Mouse (Mus musculus): ENCODE results near the gene Zdhhc23. TPM values are rescaled to one million over a fixed set of nuclear protein-coding genes. Genes with fewer than 3 reads are reported as not detected.

The Zdhhc23 gene
- total RNA-seq, 2 experiments from 2014 or later: 1.7 TPM; not detected in 1

DNA sequence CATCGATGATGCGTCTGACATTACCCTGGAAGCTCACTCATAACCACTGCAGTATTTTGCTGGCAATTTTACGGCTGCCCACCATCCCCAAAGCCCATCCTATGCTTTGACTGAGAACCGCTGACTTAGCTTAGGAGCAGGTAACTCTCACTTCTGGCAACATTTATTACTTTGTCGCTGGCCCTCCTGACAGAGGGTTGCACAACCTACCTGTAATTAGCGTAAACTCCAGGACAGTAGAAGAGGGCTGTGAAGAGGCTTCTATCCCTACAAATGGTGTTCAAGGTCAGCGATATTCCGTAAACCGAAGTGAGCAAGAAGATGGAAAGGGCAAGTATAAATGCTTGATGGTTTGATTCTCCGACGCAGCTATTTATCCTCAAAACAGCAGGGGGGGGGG lies 8.4 kb downstream of the Zdhhc23 start:
- ATAC-seq (replicated peaks; ENCODE audit: low FRiP score, poor library complexity, severe bottlenecking): no peak

DNA sequence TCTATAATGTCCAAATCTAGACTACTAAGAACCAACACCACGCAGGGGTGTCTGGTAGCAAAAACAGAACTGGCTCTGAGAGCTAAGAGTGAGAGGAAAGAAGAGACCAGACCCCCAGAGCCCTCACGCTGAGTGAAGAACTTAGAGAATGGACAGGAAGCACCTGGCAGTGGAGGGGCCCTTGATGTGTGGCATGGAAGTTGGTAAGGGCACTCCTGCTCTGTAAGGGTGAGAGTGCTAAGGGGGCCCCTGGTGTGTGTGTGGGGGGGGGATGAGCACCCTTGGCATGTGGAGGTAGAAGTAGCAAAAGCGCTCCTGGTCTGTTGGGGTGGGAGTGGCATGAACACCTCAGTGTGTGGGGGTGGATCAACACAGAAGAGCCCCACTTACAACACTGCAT lies 9.2 kb downstream of the Zdhhc23 start:
- ATAC-seq (replicated peaks; ENCODE audit: low FRiP score, poor library complexity, severe bottlenecking): no peak

DNA sequence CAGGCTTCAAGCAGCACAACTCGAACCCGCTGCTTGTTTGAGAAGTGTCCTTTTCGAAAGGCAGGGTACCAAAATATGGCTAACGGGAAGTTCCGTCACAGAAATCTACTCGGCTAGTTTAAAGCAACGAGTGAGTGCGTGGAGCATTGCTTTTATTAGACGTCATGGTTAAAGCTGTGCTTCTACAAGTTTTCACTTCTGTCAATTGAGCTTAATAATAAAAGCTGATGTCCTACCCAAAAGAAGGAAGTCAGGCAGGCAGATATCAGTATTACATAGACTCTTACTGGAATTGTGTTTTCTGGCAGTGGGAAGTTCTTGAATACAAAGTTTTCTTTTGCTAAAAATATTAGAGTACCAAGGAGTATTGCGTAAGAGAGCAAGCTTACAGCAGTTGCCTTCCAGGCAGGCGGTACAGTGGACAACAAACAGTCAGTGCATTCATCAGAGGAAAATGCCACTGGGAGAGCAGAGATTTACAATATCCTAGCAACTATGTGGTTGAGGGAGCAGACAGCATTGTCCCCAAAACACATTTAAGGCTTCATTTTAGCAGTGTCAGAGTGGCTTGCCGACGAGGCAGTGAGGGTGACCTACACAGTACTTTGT lies 13.7 kb downstream of the Zdhhc23 start:
- ATAC-seq (replicated peaks; ENCODE audit: low FRiP score, poor library complexity, severe bottlenecking): no peak

DNA sequence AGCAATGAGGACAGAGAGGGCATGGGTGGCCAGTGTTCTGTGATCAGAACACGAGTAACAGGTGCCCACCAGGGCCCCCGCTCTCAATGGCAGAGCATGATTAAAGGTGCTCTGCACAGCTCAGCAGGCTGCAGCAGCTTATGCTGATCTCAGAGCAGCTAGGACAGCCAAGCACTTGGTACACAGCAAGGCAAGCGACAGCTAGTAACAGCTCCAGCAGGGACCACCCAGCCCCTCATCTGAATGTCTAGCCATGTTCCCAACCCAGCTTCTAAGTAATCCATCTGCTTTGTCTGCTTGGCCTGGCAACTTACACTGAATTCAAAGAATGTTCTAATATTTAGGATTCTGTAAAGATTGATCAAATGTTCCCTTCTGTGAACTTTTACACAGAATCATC lies 15.8 kb downstream of the Zdhhc23 start:
- no peak for ATAC-seq (replicated peaks; ENCODE audit: low FRiP score, poor library complexity, severe bottlenecking)

DNA sequence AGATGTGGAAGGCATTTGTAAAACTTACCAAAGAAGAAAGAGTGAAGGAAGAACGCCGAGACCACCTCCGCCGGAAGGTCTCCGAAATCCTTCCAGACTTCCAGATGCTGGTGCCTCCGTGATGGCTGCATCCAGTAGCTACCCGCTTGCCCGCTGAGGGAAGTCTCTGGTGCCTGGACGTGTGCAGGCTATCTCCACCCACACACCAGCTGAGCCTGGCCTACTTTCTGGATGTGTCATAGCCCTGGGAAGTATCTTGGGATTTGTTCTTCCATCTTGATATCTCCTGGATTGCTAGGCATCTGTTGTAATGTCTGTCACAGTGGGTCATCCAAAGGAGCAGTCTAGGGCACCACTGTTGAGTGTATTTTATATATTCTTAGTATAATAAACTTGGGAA lies 16.3 kb downstream of the Zdhhc23 start:
- no peak for ATAC-seq (replicated peaks; ENCODE audit: low FRiP score, poor library complexity, severe bottlenecking)

DNA sequence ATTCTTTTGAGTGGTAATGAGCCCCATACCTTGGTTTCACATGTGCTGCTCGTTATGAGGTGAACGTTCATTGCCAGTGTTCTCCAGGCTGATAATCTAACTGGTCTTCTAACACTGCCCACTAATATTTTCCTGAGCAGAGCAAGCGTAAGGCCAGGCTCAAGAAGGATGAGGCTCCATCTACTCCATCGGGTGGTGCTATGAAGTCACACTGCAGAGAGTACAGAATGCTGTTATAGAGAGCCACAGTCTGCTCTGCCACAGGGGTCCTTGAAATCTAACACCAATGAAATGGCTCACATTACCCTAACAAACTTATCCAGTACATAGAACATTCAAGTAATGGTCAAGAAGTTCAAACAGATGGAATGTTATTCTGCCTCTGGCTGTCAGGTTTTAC lies 21.6 kb downstream of the Zdhhc23 start:
- ATAC-seq (replicated peaks; ENCODE audit: low FRiP score, poor library complexity, severe bottlenecking): no peak

DNA sequence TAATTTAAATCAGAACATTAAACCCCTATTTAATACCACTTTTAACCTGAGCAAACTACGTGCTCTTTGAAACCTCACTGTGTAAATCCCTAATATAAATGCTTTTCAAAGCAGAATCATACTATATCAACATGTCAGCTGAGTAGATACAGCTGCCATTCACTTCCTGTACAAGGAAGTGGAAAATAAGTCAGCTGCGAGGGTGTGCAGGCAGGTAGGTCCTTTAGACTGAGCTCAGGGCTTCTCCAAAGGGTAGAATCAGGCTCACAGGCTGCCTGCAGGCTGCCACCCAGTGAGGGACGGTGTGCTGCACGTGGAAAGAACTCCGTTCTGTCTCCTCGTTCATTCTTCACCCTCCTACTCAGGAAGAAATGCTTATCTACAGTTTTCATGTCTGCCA lies 24.7 kb downstream of the Zdhhc23 start:
- no peak for ATAC-seq (replicated peaks; ENCODE audit: low FRiP score, poor library complexity, severe bottlenecking)

DNA sequence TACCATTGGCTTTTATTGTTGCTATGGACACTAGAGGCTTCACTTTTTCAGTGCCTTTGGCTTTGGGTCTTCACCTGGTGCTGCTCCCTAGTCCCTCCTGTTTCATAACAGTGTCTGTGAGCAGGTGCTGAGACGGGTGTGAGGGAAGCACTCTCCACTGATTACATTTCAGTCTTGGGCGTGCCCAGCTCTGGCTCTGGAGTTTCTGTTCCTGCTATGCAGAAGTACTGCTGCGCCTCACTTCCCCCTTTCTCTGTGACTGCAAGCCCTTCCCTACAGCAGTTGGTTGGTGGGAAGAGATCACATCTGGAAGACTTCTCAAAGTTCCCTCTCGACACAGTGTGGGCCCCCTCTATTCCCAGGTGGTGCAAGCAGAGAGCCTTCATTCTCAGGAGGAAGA lies 28.0 kb downstream of the Zdhhc23 start:
- peak; percentile 34; the same call in 1 of the 2 replicates for ATAC-seq (replicated peaks; ENCODE audit: low FRiP score, poor library complexity, severe bottlenecking)

DNA sequence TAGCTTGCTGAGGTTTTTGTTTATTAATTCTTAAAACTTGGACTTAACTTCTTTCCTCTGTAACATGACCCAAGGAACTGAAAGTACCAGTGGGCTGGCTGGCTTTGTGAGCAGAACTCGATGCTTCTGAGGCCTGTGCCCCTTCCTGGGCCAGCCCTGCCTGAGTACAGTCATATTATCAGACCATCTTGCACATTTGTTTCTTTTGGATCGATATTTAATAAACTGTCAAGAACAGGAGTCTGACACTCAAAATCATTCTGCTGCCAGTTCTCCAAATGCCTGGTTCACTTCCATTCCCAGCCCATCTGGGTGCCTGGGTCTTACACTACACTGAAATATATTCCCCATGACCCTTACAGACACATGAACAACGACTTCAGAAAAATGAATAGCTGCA lies 33.7 kb downstream of the Zdhhc23 start:
- ATAC-seq (replicated peaks; ENCODE audit: low FRiP score, poor library complexity, severe bottlenecking): no peak

DNA sequence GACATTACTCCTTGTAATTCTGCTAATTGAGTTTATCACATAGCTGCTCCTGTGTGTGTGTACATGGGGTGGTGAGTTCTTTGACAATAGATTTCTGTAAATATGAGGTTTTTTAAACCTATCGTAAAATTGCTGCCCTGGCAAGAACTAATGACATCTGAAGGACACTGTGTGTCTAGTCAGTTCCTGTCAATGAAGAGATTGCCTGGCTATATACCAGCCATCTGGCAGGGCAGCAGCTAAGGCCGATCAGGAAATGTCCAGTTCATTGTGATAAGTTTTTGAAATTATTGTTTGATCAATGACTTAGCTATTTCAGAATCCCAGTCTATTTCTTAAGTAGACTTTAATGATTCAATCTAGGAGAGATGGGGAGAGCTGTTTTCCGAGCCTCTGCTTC lies 34.2 kb downstream of the Zdhhc23 start:
- no peak for ATAC-seq (replicated peaks; ENCODE audit: low FRiP score, poor library complexity, severe bottlenecking)

DNA sequence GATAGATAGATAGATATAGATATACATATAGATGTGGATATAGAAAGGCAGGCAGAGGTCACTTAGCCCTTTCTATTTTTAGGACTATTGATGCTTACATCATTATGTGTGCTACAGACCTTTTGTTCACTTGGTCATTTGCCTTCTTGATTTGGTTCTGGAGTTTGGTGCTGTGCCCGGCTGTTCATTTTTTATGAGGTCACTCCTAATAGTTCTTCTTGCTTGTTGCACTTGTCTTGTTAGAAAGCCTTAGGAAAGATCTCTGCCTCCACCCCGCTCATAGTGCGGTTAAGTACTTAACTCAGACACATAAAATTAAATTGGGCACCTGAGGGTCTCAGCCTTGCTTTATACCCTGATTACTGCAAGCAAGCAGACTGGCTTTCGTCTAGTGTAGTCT lies 38.7 kb downstream of the Zdhhc23 start:
- no peak for ATAC-seq (replicated peaks; ENCODE audit: low FRiP score, poor library complexity, severe bottlenecking)

DNA sequence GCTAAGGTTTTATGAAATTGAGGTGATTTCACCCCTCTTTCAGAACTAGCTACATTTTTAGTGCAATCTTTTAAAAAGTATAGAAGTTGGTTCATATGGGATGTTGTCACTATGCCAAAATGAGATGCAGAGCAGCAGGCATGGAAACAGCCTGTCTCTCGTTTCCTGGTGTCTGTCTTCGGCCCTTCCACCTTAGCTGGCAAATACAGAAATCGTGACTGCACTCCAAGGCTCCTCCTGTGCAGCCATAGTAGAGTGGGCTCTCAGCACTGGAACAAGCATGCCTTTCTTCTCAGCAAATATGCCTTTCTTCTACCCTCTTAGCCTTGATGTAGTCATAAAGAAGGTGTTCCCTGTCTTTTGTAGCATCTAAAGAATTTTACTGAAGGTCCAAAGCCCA lies 43.7 kb downstream of the Zdhhc23 start:
- no peak for ATAC-seq (replicated peaks; ENCODE audit: low FRiP score, poor library complexity, severe bottlenecking)

DNA sequence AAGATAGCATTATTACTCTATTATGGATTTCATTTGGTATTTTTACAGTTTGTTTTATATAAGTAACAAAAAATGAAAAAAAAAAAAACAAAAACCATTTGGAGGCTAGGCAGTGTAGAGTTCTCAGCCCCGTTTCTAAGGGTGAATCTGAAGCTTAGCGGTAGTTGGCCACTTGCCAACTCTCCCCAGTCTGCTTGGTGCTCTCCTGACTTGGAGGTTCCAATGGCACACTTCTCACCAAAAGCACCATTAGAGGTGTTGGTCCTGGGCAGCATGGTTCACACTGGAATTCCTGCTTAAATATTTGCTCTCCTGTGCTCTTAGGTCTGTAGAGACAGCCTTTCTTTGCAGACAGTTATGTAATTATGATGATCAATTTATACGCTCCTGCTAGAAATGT lies 44.2 kb downstream of the Zdhhc23 start:
- ATAC-seq (replicated peaks; ENCODE audit: low FRiP score, poor library complexity, severe bottlenecking): no peak

DNA sequence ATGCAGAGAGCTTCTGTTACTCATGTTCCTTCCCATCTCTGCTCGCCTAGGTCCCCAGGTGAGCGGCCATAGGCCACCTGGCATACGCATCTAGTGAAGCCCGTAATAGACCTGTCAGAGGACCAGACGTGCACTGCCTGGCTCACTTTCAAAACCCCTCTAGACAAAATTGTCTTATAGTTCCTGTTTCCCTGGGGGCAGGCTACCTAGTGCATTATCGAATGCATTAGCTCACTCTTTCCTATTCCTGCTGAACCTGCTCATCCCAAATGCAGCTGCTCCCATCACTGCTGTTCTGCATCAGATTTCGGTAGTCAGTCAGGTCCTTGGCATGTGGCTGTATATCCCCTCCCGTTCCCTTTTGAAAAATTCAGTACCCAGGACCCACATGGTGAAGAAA lies 44.7 kb downstream of the Zdhhc23 start:
- ATAC-seq (replicated peaks; ENCODE audit: low FRiP score, poor library complexity, severe bottlenecking): no peak

DNA sequence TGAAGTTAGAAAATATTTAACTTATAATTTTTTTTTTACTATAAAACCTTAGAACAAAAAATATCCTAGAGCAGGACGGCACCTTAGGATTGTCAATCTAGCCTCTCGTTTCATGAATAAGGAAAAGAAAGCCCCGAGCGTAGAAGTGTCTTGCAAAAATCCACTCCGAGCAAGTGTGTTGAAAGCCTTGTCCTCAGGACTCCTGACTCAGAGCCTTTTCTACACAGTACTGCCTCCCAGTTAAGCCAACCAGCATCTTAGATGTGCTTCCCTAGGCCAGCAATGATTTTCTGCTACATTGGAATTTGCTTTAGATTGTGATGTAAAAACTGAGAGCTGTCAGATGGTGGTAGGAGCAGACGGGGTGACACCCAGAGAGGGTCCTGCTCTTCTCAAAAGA lies 46.5 kb downstream of the Zdhhc23 start:
- ATAC-seq (replicated peaks; ENCODE audit: low FRiP score, poor library complexity, severe bottlenecking): no peak

DNA sequence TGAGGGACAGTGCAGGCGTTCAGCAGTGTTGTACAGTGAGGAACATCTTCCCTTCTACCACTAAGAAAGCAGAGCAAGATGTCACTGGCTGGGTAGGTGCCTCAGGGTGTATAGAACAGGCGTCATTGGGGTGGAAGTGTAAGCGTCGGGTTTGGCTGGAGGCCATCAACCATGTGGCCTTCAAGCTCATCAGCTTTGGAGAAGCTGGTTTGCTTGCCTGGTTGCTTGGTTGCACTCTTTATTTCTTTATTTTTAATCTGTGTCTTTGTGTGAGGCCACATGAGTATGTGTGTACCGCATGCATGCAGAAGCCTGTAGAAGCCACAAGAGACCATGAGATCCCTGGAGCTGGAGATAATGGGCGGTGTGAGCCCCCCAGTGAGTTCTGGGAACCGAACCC lies 47.3 kb downstream of the Zdhhc23 start:
- no peak for ATAC-seq (replicated peaks; ENCODE audit: low FRiP score, poor library complexity, severe bottlenecking)

DNA sequence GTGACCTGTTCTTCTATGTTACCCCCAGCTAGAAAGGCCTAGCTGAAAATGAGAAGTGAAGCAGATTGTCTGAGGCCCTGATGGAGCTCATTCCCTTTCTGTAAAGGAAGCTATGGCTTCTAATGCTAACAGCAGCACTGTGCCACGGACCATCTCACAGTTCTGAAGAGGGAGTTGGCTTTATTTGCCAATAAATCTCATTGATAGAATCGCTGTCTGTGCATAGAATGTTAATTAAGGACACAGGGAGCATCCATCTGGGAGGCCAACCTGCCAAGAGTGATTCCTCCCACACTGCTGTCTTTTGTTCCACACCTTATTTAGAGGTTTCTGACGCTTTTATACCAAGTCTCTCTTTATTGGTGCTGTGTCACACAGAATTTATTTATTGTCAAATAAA lies 48.1 kb downstream of the Zdhhc23 start:
- no peak for ATAC-seq (replicated peaks; ENCODE audit: low FRiP score, poor library complexity, severe bottlenecking)

DNA sequence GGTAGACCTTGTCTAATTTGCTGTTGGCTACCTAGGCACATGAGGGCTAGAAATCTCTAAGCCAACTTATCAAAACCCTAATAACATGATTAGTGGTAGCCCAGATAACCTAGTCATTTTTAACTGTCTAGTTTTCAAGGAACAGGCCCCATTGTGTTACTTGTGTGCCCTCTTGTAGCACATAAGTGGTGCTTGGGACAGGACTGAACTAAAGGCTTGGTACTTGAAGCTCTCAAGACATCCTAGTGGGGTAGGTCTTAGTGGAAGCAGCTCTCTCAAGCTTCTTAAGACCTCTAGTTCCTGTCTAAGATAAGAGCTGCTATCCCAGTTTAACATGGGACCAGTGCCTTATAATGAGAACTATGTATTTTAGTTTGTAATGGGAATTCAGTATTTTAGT lies 49.0 kb downstream of the Zdhhc23 start:
- no peak for ATAC-seq (replicated peaks; ENCODE audit: low FRiP score, poor library complexity, severe bottlenecking)

DNA sequence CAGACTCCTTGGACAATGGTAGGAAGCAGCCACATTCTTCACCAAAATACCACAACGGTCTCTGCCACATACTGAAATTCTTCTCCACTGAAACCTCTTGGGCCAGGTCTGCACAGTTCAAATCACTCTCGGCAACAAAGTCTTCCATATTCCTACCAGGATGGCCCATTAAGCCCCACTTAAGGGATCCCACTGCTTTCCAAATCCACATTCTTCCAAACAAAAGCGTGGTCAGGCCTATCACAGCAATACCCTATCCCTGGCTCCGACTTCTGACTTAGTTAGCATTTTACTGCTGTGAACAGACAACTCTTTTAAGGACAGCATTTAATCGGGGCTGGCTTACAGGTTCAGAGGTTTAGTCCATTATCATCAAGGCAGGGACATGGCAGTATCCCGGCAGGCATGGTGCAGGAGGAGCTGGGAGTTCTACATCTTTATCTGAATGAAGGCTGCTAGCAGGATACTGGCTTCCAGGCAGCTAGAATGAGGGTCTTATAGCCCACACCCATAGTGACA lies 53.2 kb downstream of the Zdhhc23 start, which contains the start of gene Qtrt2:
Gene Qtrt2 (minus strand): TSS at position 469 of the 519 bp plus-strand sequence.
- ATAC-seq (replicated peaks; ENCODE audit: low FRiP score, poor library complexity, severe bottlenecking): no peak

DNA sequence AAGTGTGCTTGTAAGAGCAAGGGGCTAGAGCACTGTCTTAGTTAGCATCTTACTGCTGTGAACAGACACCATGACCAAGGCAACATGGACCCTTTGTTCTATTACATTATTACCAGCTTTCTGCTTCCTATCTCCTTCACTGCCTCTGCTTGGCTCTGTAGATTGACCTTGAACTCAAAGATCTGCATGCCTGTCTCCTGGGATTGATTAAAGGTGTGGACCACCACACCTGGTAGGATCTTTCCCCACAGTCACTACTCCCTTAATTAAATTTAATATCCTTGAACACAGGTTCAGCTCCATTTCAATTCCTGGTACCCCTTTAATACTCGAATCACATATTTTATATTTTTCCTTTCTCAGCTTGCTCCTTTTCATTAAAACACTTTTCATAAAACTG lies 53.7 kb downstream of the Zdhhc23 start:
- ATAC-seq (replicated peaks; ENCODE audit: low FRiP score, poor library complexity, severe bottlenecking): no peak

DNA sequence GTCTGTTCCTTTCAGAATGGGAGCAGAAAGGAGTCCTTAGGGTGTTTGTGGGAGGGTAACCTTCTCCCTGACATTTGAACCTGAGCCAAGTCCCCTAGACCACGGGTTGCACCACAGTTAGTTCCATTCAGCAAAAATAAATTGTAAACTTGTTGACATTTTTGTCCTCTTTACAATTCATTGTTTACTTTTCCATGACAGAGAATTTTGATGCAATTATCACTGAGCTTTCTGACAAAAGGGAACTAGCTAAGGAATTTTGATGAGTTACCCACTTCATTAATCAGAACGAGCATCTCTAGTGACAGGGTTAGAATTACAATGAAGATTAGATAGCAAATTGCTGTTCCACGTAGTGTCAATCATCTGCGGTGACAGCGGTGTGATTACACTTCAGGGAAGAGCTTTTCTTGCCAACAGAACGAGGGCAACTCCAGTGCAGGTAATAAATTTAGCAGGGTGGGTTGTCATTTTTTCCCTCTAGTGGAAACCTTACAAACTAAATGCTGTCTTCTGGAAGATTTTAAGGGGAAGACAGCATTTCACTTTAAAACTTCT lies 54.5 kb downstream of the Zdhhc23 start:
- ATAC-seq (replicated peaks; ENCODE audit: low FRiP score, poor library complexity, severe bottlenecking): no peak

DNA sequence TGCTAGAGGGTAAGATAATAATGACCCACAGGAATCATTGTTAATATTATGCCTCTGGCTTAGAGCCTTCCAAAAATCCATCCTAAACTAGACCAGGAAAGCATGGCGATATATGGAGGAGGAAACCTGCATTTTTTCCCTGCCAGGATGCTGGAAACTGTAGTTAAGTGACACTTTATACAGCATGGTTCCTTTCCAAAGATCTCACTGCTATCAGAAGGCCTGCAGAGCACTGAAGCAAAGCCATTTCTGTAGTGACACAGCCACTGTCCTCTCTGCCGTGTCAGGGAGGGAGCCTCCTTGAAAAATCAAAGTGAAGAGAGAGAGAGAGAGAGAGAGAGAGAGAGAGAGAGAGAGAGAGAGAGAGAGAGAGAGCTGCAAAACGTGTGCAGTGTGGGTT lies 57.0 kb downstream of the Zdhhc23 start:
- ATAC-seq (replicated peaks; ENCODE audit: low FRiP score, poor library complexity, severe bottlenecking): no peak

All from erythroid progenitor cell, adult 5-6 weeks (primary cell).